Mouse (Mus musculus): ENCODE data around the gene Asb2. TPM values are rescaled to one million over a fixed set of nuclear protein-coding genes. Genes with fewer than 3 reads are reported as not detected.

Gene Asb2
- total RNA-seq, 1 experiment = 0.27 TPM

GRCm38 (mm10) chr12:103313274-103313673 lies 42.5 kb downstream of the Asb2 start:
- H3K9me3 ChIP-seq (ENCODE audit: control insufficient read depth, insufficient read depth, low read depth, low read length) = no peaks in the 10 kb centered on the region
- no peak for DNase-seq (ENCODE audit: low read depth, low spot score)
- peaks cover 0 to 3% of the 10 kb centered on the region in 2 experiments; a peak in 1 of 4 replicates for H3K4me1 ChIP-seq (ENCODE audit: control insufficient read depth in 2 of 2, insufficient read depth in 2 of 2, low read length in 2 of 2, poor library complexity in 1 of 2)
- no peak overlapping the region for H3K9ac ChIP-seq (ENCODE audit: insufficient read depth, low read depth, low read length, poor library complexity, severe bottlenecking)
- in situ Hi-C loops (cut with MboI; ENCODE audit: low sequenced_read_pairs in 2 of 2, unreplicated experiment in 2 of 2) = loop anchor here in 1 of 2 experiments (25.0 kb wide), 1 partner anchor 176 kb away; no protein-coding TSS in a partner anchor
- H3K36me3 ChIP-seq (ENCODE audit: control insufficient read depth, insufficient read depth, low read length, poor library complexity, severe bottlenecking) = no peaks in the 10 kb centered on the region
- H3K4me3 ChIP-seq (ENCODE audit: insufficient read depth in 1 of 2, low read depth in 1 of 2, low read length in 2 of 2, poor library complexity in 1 of 2, severe bottlenecking in 1 of 2) = no peak overlapping the region
- TF ChIP-seq ZNF384 (IDR thresholded peaks at IDR 0.05; ENCODE audit: low read depth, low read length) (no peak), HCFC1 (IDR thresholded peaks at IDR 0.05; ENCODE audit: borderline replicate concordance, insufficient read depth, low read length) (no peak), MAFK (IDR thresholded peaks at IDR 0.05; ENCODE audit: insufficient read depth, low read depth, low read length) (no peak), ZC3H11A (IDR thresholded peaks at IDR 0.05; ENCODE audit: borderline replicate concordance, low read depth, low read length) (no peak), CHD2 (IDR thresholded peaks at IDR 0.05; ENCODE audit: low read depth, low read length) (no peak)
- no peak overlapping the region for H3K27ac ChIP-seq (ENCODE audit: insufficient read depth, low read depth, low read length, poor library complexity, severe bottlenecking)

- DNase-seq (ENCODE audit: low read depth, low spot score) = no peak
- Histone ChIP-seq H3K9me3 (ENCODE audit: control insufficient read depth, insufficient read depth, low read depth, low read length) (no peaks in the 10 kb centered on the region), H3K36me3 (ENCODE audit: control insufficient read depth, insufficient read depth, low read length, poor library complexity, severe bottlenecking) (no peaks in the 10 kb centered on the region), H3K4me3 (ENCODE audit: insufficient read depth in 1 of 2, low read depth in 1 of 2, low read length in 2 of 2, poor library complexity in 1 of 2, severe bottlenecking in 1 of 2) (no peak overlapping the region), H3K27ac (ENCODE audit: insufficient read depth, low read depth, low read length, poor library complexity, severe bottlenecking) (no peak overlapping the region), H3K9ac (ENCODE audit: insufficient read depth, low read depth, low read length, poor library complexity, severe bottlenecking) (no peak overlapping the region), H3K4me1 (ENCODE audit: control insufficient read depth in 2 of 2, insufficient read depth in 2 of 2, low read length in 2 of 2, poor library complexity in 1 of 2) (peaks cover 0 to 3% of the 10 kb centered on the region in 2 experiments; a peak in 1 of 4 replicates)
- in situ Hi-C loops (cut with MboI; ENCODE audit: low sequenced_read_pairs in 2 of 2, unreplicated experiment in 2 of 2) = loop anchor here in 1 of 2 experiments (25.0 kb wide), 1 partner anchor 175 kb away; no protein-coding TSS in a partner anchor
- TF ChIP-seq CHD2 (IDR thresholded peaks at IDR 0.05; ENCODE audit: low read depth, low read length) (no peak), HCFC1 (IDR thresholded peaks at IDR 0.05; ENCODE audit: borderline replicate concordance, insufficient read depth, low read length) (no peak), MAFK (IDR thresholded peaks at IDR 0.05; ENCODE audit: insufficient read depth, low read depth, low read length) (no peak)
Observed at GRCm38 (mm10) chr12:103311921-103312320, 43.9 kb downstream of the Asb2 start.

- DNase-seq (ENCODE audit: low read depth, low spot score) = no peak
- no peak within 1 kb of the TSS for H3K4me3 ChIP-seq (ENCODE audit: insufficient read depth in 1 of 2, low read depth in 1 of 2, low read length in 2 of 2, poor library complexity in 1 of 2, severe bottlenecking in 1 of 2)
- TF ChIP-seq CHD2 (IDR thresholded peaks at IDR 0.05; ENCODE audit: low read depth, low read length) (no peak), MAFK (IDR thresholded peaks at IDR 0.05; ENCODE audit: insufficient read depth, low read depth, low read length) (no peak)
- no peaks in the 10 kb centered on the region for H3K9me3 ChIP-seq (ENCODE audit: control insufficient read depth, insufficient read depth, low read depth, low read length)
- in situ Hi-C loops (cut with MboI; ENCODE audit: low sequenced_read_pairs in 2 of 2, unreplicated experiment in 2 of 2) = loop anchor here in 1 of 2 experiments (25.0 kb wide), 1 partner anchor 174 kb away; no protein-coding TSS in a partner anchor
- peaks cover 0 to 3% of the 10 kb centered on the region in 2 experiments; a peak in 1 of 4 replicates for H3K4me1 ChIP-seq (ENCODE audit: control insufficient read depth in 2 of 2, insufficient read depth in 2 of 2, low read length in 2 of 2, poor library complexity in 1 of 2)
- H3K36me3 ChIP-seq (ENCODE audit: control insufficient read depth, insufficient read depth, low read length, poor library complexity, severe bottlenecking) = no peaks in the 10 kb centered on the region
- no peak within 1 kb of the TSS for H3K9ac ChIP-seq (ENCODE audit: insufficient read depth, low read depth, low read length, poor library complexity, severe bottlenecking)
- no peak within 1 kb of the TSS; the same call in 1 of the 2 replicates for H3K27ac ChIP-seq (ENCODE audit: insufficient read depth, low read depth, low read length, poor library complexity, severe bottlenecking)
Observed at GRCm38 (mm10) chr12:103310744-103311267, 45.0 kb downstream of the Asb2 start, which contains the start of gene Fam181a. Gene Fam181a, plus strand, starts transcription at chr12:103310975.

GRCm38 (mm10) chr12:103306720-103307119 lies 49.1 kb downstream of the Asb2 start:
- no peak overlapping the region for H3K4me3 ChIP-seq (ENCODE audit: insufficient read depth in 1 of 2, low read depth in 1 of 2, low read length in 2 of 2, poor library complexity in 1 of 2, severe bottlenecking in 1 of 2)
- DNase-seq (ENCODE audit: low read depth, low spot score) = no peak
- no peak overlapping the region for H3K27ac ChIP-seq (ENCODE audit: insufficient read depth, low read depth, low read length, poor library complexity, severe bottlenecking)
- in situ Hi-C loops (cut with MboI; ENCODE audit: low sequenced_read_pairs in 2 of 2, unreplicated experiment in 2 of 2) = loop anchor here (5.0 to 25.0 kb wide), 2 partner anchors 164 to 169 kb away; no protein-coding TSS in a partner anchor
- no peaks in the 10 kb centered on the region for H3K4me1 ChIP-seq (ENCODE audit: control insufficient read depth in 2 of 2, insufficient read depth in 2 of 2, low read length in 2 of 2, poor library complexity in 1 of 2)
- H3K9ac ChIP-seq (ENCODE audit: insufficient read depth, low read depth, low read length, poor library complexity, severe bottlenecking) = no peak overlapping the region
- no peaks in the 10 kb centered on the region for H3K36me3 ChIP-seq (ENCODE audit: control insufficient read depth, insufficient read depth, low read length, poor library complexity, severe bottlenecking)
- TF ChIP-seq HCFC1 (IDR thresholded peaks at IDR 0.05; ENCODE audit: borderline replicate concordance, insufficient read depth, low read length) (no peak), MAFK (IDR thresholded peaks at IDR 0.05; ENCODE audit: insufficient read depth, low read depth, low read length) (no peak), ZNF384 (IDR thresholded peaks at IDR 0.05; ENCODE audit: low read depth, low read length) (no peak), ZC3H11A (IDR thresholded peaks at IDR 0.05; ENCODE audit: borderline replicate concordance, low read depth, low read length) (no peak), CHD2 (IDR thresholded peaks at IDR 0.05; ENCODE audit: low read depth, low read length) (no peak)
- H3K9me3 ChIP-seq (ENCODE audit: control insufficient read depth, insufficient read depth, low read depth, low read length) = no peaks in the 10 kb centered on the region

Measured in ES-E14 (cell line).